Mouse (Mus musculus) MEL (cell line): ENCODE results near the gene Stag1. TPM values are rescaled to one million over a fixed set of nuclear protein-coding genes. Genes with fewer than 3 reads are reported as not detected.

Experiments used
- DNase-seq: peaks from one replicate; pipeline ENCODE4 v3.0.0; 2011; ENCODE audit warnings: low read depth, low spot score
- H3K27ac ChIP-seq: 2 replicates; pipeline ENCODE4 v1.5.1; 2012; ENCODE audit warnings: low read depth, mild to moderate bottlenecking, control low read depth, low read length, moderate library complexity; ENCODE audit not compliant: control insufficient read depth
- H3K27me3 ChIP-seq, 2 experiments: fragments of 150-350 bp in 1 of 2; sonication (generic) in 1 of 2; 2 replicates each; pipeline ENCODE4 v1.6.1; 2012; ENCODE audit warnings: low read length in 2 of 2, mild to moderate bottlenecking in 2 of 2, improper control_type of control experiment in 1 of 2, moderate library complexity in 1 of 2; ENCODE audit not compliant: insufficient read depth in 2 of 2, control insufficient read depth in 1 of 2
- H3K36me3 ChIP-seq, 2 experiments: 2 replicates each; pipeline ENCODE4 v1.6.1; 2012 to 2014; ENCODE audit warnings: low read length in 2 of 2, improper control_type of control experiment in 1 of 2, inconsistent platforms in 1 of 2, mild to moderate bottlenecking in 1 of 2; ENCODE audit not compliant: insufficient read depth in 2 of 2, control insufficient read depth in 1 of 2
- H3K4me1 ChIP-seq, 2 experiments: fragments of 150-350 bp in 1 of 2; sonication (generic) in 1 of 2; 2 replicates each; pipeline ENCODE4 v1.6.1; 2012; ENCODE audit warnings: low read length in 2 of 2, improper control_type of control experiment in 1 of 2, mild to moderate bottlenecking in 1 of 2; ENCODE audit not compliant: insufficient read depth in 2 of 2, control insufficient read depth in 1 of 2
- H3K4me3 ChIP-seq, 2 experiments: fragments of 150-350 bp in 1 of 2; sonication (generic) in 1 of 2; 2 replicates each; pipeline ENCODE4 v1.5.1; 2012; ENCODE audit warnings: low read depth in 2 of 2, low read length in 2 of 2, mild to moderate bottlenecking in 2 of 2, moderate library complexity in 2 of 2, control low read depth in 1 of 2, improper control_type of control experiment in 1 of 2; ENCODE audit not compliant: control insufficient read depth in 1 of 2, insufficient read depth in 1 of 2
- H3K79me2 ChIP-seq: 2 replicates; pipeline ENCODE4 v1.6.1; 2012; ENCODE audit warnings: mild to moderate bottlenecking, low read length, moderate library complexity; ENCODE audit not compliant: control insufficient read depth, poor library complexity, insufficient read depth
- H3K9ac ChIP-seq: 2 replicates; pipeline ENCODE4 v1.6.1; 2012; ENCODE audit warnings: low read depth, mild to moderate bottlenecking, control low read depth, low read length, moderate library complexity; ENCODE audit not compliant: control insufficient read depth, poor library complexity, severe bottlenecking
- H3K9me3 ChIP-seq: fragments of 150-350 bp; sonication (generic); replicated peaks from 2 replicates; pipeline ENCODE4 v1.6.1; 2012; ENCODE audit warnings: mild to moderate bottlenecking, low read length, improper control_type of control experiment, moderate library complexity; ENCODE audit not compliant: insufficient read depth
- BHLHE40 ChIP-seq: IDR thresholded peaks from 2 replicates; pipeline ENCODE4 v1.6.1; 2012; ENCODE audit warnings: low read depth, mild to moderate bottlenecking, inconsistent platforms, low read length, improper control_type of control experiment, borderline replicate concordance
- CHD1 ChIP-seq: IDR thresholded peaks from 2 replicates; pipeline ENCODE4 v1.6.1; 2012; ENCODE audit warnings: low read depth, mild to moderate bottlenecking, inconsistent platforms, low read length, improper control_type of control experiment
- CHD2 ChIP-seq: IDR thresholded peaks from 2 replicates; pipeline ENCODE4 v1.6.1; 2011; ENCODE audit warnings: low read length, improper control_type of control experiment
- EP300 ChIP-seq, 2 experiments: IDR thresholded peaks; 2 replicates each; pipeline ENCODE4 v1.6.1; 2011; ENCODE audit warnings: improper control_type of control experiment in 2 of 2, low read length in 2 of 2, low read depth in 1 of 2, mild to moderate bottlenecking in 1 of 2
- GABPA ChIP-seq: IDR thresholded peaks from 2 replicates; pipeline ENCODE4 v1.6.1; 2012; ENCODE audit warnings: low read depth, mild to moderate bottlenecking, inconsistent platforms, low read length, improper control_type of control experiment, moderate library complexity
- GATA1 ChIP-seq: IDR thresholded peaks from 2 replicates; pipeline ENCODE4 v1.6.1; 2011; ENCODE audit warnings: low read depth, low read length, improper control_type of control experiment
- HCFC1 ChIP-seq: IDR thresholded peaks from 2 replicates; pipeline ENCODE4 v1.6.1; 2012; ENCODE audit warnings: low read depth, mild to moderate bottlenecking, inconsistent platforms, low read length, improper control_type of control experiment, moderate library complexity
- KAT2A ChIP-seq: conservative IDR thresholded peaks from 2 replicates; pipeline ENCODE4 v1.6.1; 2012; ENCODE audit warnings: low read depth, low read length, improper control_type of control experiment, inconsistent platforms
- MAZ ChIP-seq: IDR thresholded peaks from 2 replicates; pipeline ENCODE4 v1.6.1; 2012; ENCODE audit warnings: low read depth, mild to moderate bottlenecking, inconsistent platforms, low read length, improper control_type of control experiment
- MXI1 ChIP-seq: IDR thresholded peaks from 2 replicates; pipeline ENCODE4 v1.6.1; 2011; ENCODE audit warnings: mild to moderate bottlenecking, low read depth, low read length, improper control_type of control experiment
- MYB ChIP-seq: IDR thresholded peaks from 2 replicates; pipeline ENCODE4 v1.6.1; 2011; ENCODE audit warnings: mild to moderate bottlenecking, low read depth, low read length, improper control_type of control experiment
- MYC ChIP-seq: IDR thresholded peaks from 2 replicates; pipeline ENCODE4 v1.6.1; 2011; ENCODE audit warnings: low read depth, mild to moderate bottlenecking, low read length, improper control_type of control experiment, moderate library complexity
- NRF1 ChIP-seq: IDR thresholded peaks from 2 replicates; pipeline ENCODE4 v1.6.1; 2014; ENCODE audit warnings: low read depth, mild to moderate bottlenecking, inconsistent platforms, low read length, improper control_type of control experiment, moderate library complexity; ENCODE audit not compliant: poor library complexity, insufficient read depth, severe bottlenecking
- POLR2A ChIP-seq, 2 experiments: IDR thresholded peaks; 2 replicates each; pipeline ENCODE4 v1.6.1; 2011 to 2012; ENCODE audit warnings: low read length in 2 of 2, mild to moderate bottlenecking in 2 of 2, control low read depth in 1 of 2, improper control_type of control experiment in 1 of 2, low read depth in 1 of 2, moderate library complexity in 1 of 2; ENCODE audit not compliant: control insufficient read depth in 1 of 2, insufficient read depth in 1 of 2, poor library complexity in 1 of 2
- POLR2AphosphoS5 ChIP-seq: IDR thresholded peaks from 2 replicates; pipeline ENCODE4 v1.6.1; 2012; ENCODE audit warnings: low read depth, borderline replicate concordance, mild to moderate bottlenecking, inconsistent platforms, low read length, moderate library complexity, mixed read lengths
- RAD21 ChIP-seq: IDR thresholded peaks from 2 replicates; pipeline ENCODE4 v1.6.1; 2011; ENCODE audit warnings: mild to moderate bottlenecking, low read depth, low read length, improper control_type of control experiment
- SMC3 ChIP-seq: IDR thresholded peaks from 2 replicates; pipeline ENCODE4 v1.6.1; 2011; ENCODE audit warnings: low read depth, low read length, improper control_type of control experiment
- TBP ChIP-seq: IDR thresholded peaks from 2 replicates; pipeline ENCODE4 v1.8.0; 2011; ENCODE audit warnings: low read depth, low read length, improper control_type of control experiment
- TCF12 ChIP-seq: IDR thresholded peaks from 2 replicates; pipeline ENCODE4 v1.6.1; 2014; ENCODE audit warnings: low read depth, mild to moderate bottlenecking, inconsistent platforms, low read length, improper control_type of control experiment, moderate library complexity
- USF2 ChIP-seq, 2 experiments: IDR thresholded peaks; 2 replicates each; pipeline ENCODE4 v1.6.1; 2011 to 2012; ENCODE audit warnings: improper control_type of control experiment in 2 of 2, low read length in 2 of 2, borderline replicate concordance in 1 of 2, inconsistent platforms in 1 of 2, low read depth in 1 of 2, mild to moderate bottlenecking in 1 of 2; ENCODE audit not compliant: insufficient read depth in 1 of 2
- ZKSCAN1 ChIP-seq: IDR thresholded peaks from 2 replicates; pipeline ENCODE4 v1.6.1; 2012; ENCODE audit warnings: low read depth, mild to moderate bottlenecking, inconsistent platforms, low read length, improper control_type of control experiment, moderate library complexity
- ZMIZ1 ChIP-seq: IDR thresholded peaks from 2 replicates; pipeline ENCODE4 v1.6.1; 2012; ENCODE audit warnings: low read depth, mild to moderate bottlenecking, inconsistent platforms, low read length, improper control_type of control experiment, moderate library complexity
- polyA plus RNA-seq, 2 experiments: library from polyadenylated mRNA; stranded (reverse) in 1 of 2; unstranded in 1 of 2; fragments of >175 nt in 1 of 2; fragments of >200 nt in 1 of 2; gene quantifications; 2 replicates each; pipeline versions ENCODE4 v1.2.1 to v1.2.4; 2012; ENCODE audit warnings: low replicate concordance in 2 of 2, low read depth in 1 of 2; ENCODE audit not compliant: insufficient read length in 2 of 2, insufficient read depth in 1 of 2, missing spikeins in 1 of 2
- total RNA-seq: library from RNA; depleted of rRNA; stranded (reverse); fragments of 300-350 nt; gene quantifications from 2 replicates; pipeline ENCODE4 v1.2.3, GENCODE M21; 2012

The Stag1 gene
- total and polyA plus RNA-seq, 3 experiments: 30.1 to 41.7 TPM; not detected in 1

GRCm38 (mm10) chr9:100926629-100927028, 329.0 kb downstream of the Stag1 start:
- TF ChIP-seq KAT2A (no peak), GATA1 (no peak), TBP (no peak), MYC (no peak), USF2 (IDR thresholded peaks at IDR 0.05; ENCODE audit: borderline replicate concordance in 1 of 2, insufficient read depth in 1 of 2, low read depth in 1 of 2, low read length in 2 of 2) (no peak), SMC3 (no peak), BHLHE40 (no peak), MYB (no peak), MXI1 (no peak), POLR2A (IDR thresholded peaks at IDR 0.05; ENCODE audit: control insufficient read depth in 1 of 2, insufficient read depth in 1 of 2, low read depth in 1 of 2, low read length in 2 of 2, poor library complexity in 1 of 2) (no peak)
- H3K79me2 ChIP-seq: no peaks in the 10 kb centered on the region

GRCm38 (mm10) chr9:100942042-100942441, 344.4 kb downstream of the Stag1 start:
- no peak for TF ChIP-seq RAD21
- no peak for TF ChIP-seq TCF12
- TF ChIP-seq, all 39 proteins: peak for 0
- no peak overlapping the region for H3K27ac ChIP-seq
- H3K79me2 ChIP-seq: no peaks in the 10 kb centered on the region
- no peak for DNase-seq
- H3K9me3 ChIP-seq: no peaks in the 10 kb centered on the region
- H3K4me3 ChIP-seq: no peak overlapping the region
- H3K9ac ChIP-seq: no peak overlapping the region
- H3K4me1 ChIP-seq: no peaks in the 10 kb centered on the region
- H3K36me3 ChIP-seq: peaks cover 2 to 4% of the 10 kb centered on the region in 2 experiments
- H3K27me3 ChIP-seq: no peaks in the 10 kb centered on the region

More at GRCm38 (mm10) chr9:100926629-100927028, 329.0 kb downstream of the Stag1 start:
- no peaks in the 10 kb centered on the region for H3K4me1 ChIP-seq
- no peak overlapping the region for H3K27ac ChIP-seq
- H3K9me3 ChIP-seq: no peaks in the 10 kb centered on the region
- DNase-seq: no peak
- no peaks in the 10 kb centered on the region; a peak in 1 of 4 replicates for H3K27me3 ChIP-seq
- H3K9ac ChIP-seq: no peak overlapping the region
- no peak overlapping the region for H3K4me3 ChIP-seq
- H3K36me3 ChIP-seq: peaks cover 0 to 17% of the 10 kb centered on the region in 2 experiments; a peak in 2 of 4 replicates

- Histone ChIP-seq H3K4me3 (no peak overlapping the region), H3K9ac (no peak overlapping the region), H3K79me2 (no peaks in the 10 kb centered on the region), H3K27ac (no peak overlapping the region), H3K9me3 (no peaks in the 10 kb centered on the region), H3K36me3 (peaks cover 4 to 11% of the 10 kb centered on the region in 2 experiments), H3K27me3 (no peaks in the 10 kb centered on the region), H3K4me1 (peaks cover 2 to 6% of the 10 kb centered on the region in 2 experiments; a peak in 2 of 4 replicates)
- TF ChIP-seq POLR2AphosphoS5 (no peak), GABPA (no peak), CHD2 (no peak), CHD1 (no peak), MXI1 (no peak), EP300 (IDR thresholded peaks at IDR 0.05; ENCODE audit: low read depth in 1 of 2, low read length in 2 of 2) (no peak), RAD21 (no peak), HCFC1 (no peak), ZKSCAN1 (no peak), BHLHE40 (no peak), MAZ (no peak), NRF1 (no peak), USF2 (IDR thresholded peaks at IDR 0.05; ENCODE audit: borderline replicate concordance in 1 of 2, insufficient read depth in 1 of 2, low read depth in 1 of 2, low read length in 2 of 2) (no peak), ZMIZ1 (no peak)
- DNase-seq: peak; percentile 24
These were observed 347.2 kb downstream of the Stag1 start for GRCm38 (mm10) chr9:100944677-100945365.
